ENCODE assay signal across 16 mouse cellular contexts in genomic region chr6:124717968-124718367, GRCm38 (mm10). TPM values are rescaled to one million over a fixed set of nuclear protein-coding genes. Genes with fewer than 3 reads are reported as not detected.
DNase-seq lines count a peak whose midpoint lies in the region; ATAC-seq and TF ChIP-seq lines count a peak whose summit lies in the region.
"Had no signal": no experiment of that assay in that cellular context is flagged by ENCODE, and none has a peak within 500 bp of the region (broad histone marks: within the 10 kb centered on the region; RNA-seq: fewer than 3 reads in every experiment).

No protein-coding gene starts in this region.

- no peaks in the 10 kb centered on the region for H3K27me3 ChIP-seq in hindbrain, embryonic 12.5 days
- no peaks in the 10 kb centered on the region for H3K27me3 ChIP-seq in hindbrain, embryonic 14.5 days (ENCODE audit: control insufficient read depth, insufficient read depth, low read length)
- H3K27me3 ChIP-seq in thymus, adult 2 months (ENCODE audit: control insufficient read depth, insufficient read depth, low read length), result no peaks in the 10 kb centered on the region
- no peaks in the 10 kb centered on the region for H3K27me3 ChIP-seq in intestine, embryonic 16.5 days (replicated peaks; ENCODE audit: control insufficient read depth, insufficient read depth, low read length)
- H3K27me3 ChIP-seq: neural tube, embryonic 12.5 days had no signal

- peaks cover 42% of the 10 kb centered on the region for H3K36me3 ChIP-seq in hindbrain, embryonic 12.5 days
- H3K36me3 ChIP-seq in hindbrain, embryonic 14.5 days (replicated peaks; ENCODE audit: control insufficient read depth, insufficient read depth), result peaks cover 40% of the 10 kb centered on the region
- H3K36me3 ChIP-seq in thymus, adult 2 months (ENCODE audit: control insufficient read depth, insufficient read depth, low read length), result peaks cover 15% of the 10 kb centered on the region
- peaks cover 7% of the 10 kb centered on the region for H3K36me3 ChIP-seq in intestine, embryonic 16.5 days (ENCODE audit: control insufficient read depth, insufficient read depth, low read length)

- H3K9me3 ChIP-seq in hindbrain, embryonic 12.5 days (replicated peaks), result no peaks in the 10 kb centered on the region
- H3K9me3 ChIP-seq in hindbrain, embryonic 14.5 days (ENCODE audit: control insufficient read depth, low read length), result no peaks in the 10 kb centered on the region
- no peaks in the 10 kb centered on the region for H3K9me3 ChIP-seq in intestine, embryonic 16.5 days (ENCODE audit: control insufficient read depth, low read length)
- H3K9me3 ChIP-seq: neural tube, embryonic 12.5 days had no signal

- H3K4me1 ChIP-seq in hindbrain, embryonic 12.5 days, result peaks cover 14% of the 10 kb centered on the region
- peaks cover 11% of the 10 kb centered on the region for H3K4me1 ChIP-seq in hindbrain, embryonic 14.5 days (replicated peaks; ENCODE audit: control insufficient read depth, insufficient read depth, low read length)
- peaks cover 37% of the 10 kb centered on the region for H3K4me1 ChIP-seq in thymus, adult 2 months (replicated peaks; ENCODE audit: control insufficient read depth, insufficient read depth, low read length)
- peaks cover 14% of the 10 kb centered on the region for H3K4me1 ChIP-seq in intestine, embryonic 16.5 days (ENCODE audit: control insufficient read depth, insufficient read depth, low read length)

- no peak overlapping the region for H3K9ac ChIP-seq in hindbrain, embryonic 12.5 days
- no peak overlapping the region for H3K9ac ChIP-seq in hindbrain, embryonic 14.5 days
- peak overlapping the region; percentile 80 for H3K9ac ChIP-seq in intestine, embryonic 16.5 days (ENCODE audit: low read depth, low read length)
- H3K9ac ChIP-seq: neural tube, embryonic 12.5 days had no signal

- no peak for TF ChIP-seq CTCF in thymus, adult 2 months (IDR thresholded peaks at IDR 0.05; ENCODE audit: borderline replicate concordance, control insufficient read depth, extremely low read depth, insufficient read depth, low read length, poor library complexity)

- no peak overlapping the region for H3K27ac ChIP-seq in hindbrain, embryonic 12.5 days
- H3K27ac ChIP-seq in hindbrain, embryonic 14.5 days, result no peak overlapping the region
- no peak overlapping the region for H3K27ac ChIP-seq in thymus, adult 2 months (ENCODE audit: control insufficient read depth, insufficient read depth, low read length)
- peak overlapping the region; percentile 93 for H3K27ac ChIP-seq in intestine, embryonic 16.5 days (ENCODE audit: low read length)
- H3K27ac ChIP-seq: neural tube, embryonic 12.5 days had no signal

- no peak for TF ChIP-seq POLR2A in thymus, adult 2 months (IDR thresholded peaks at IDR 0.05; ENCODE audit: control insufficient read depth, extremely low read depth, insufficient read depth, low read length, poor library complexity)

- H3K4me3 ChIP-seq in hindbrain, embryonic 12.5 days, result peak overlapping the region; percentile 15
- H3K4me3 ChIP-seq in hindbrain, embryonic 14.5 days (replicated peaks; ENCODE audit: low read length), result no peak overlapping the region
- H3K4me3 ChIP-seq in thymus, adult 2 months (ENCODE audit: control insufficient read depth, insufficient read depth, low read length), result peak overlapping the region; percentile 18
- H3K4me3 ChIP-seq in intestine, embryonic 16.5 days (ENCODE audit: low read length), result peak overlapping the region; percentile 59
- H3K4me3 ChIP-seq: neural tube, embryonic 12.5 days had no signal

- no peak for ATAC-seq in hindbrain, embryonic 12.5 days (ENCODE audit: low FRiP score)
- no peak for ATAC-seq in hindbrain, embryonic 14.5 days (ENCODE audit: low FRiP score)
- no peak for ATAC-seq in intestine, embryonic 16.5 days

- no peak overlapping the region for H3K4me2 ChIP-seq in hindbrain, embryonic 12.5 days (replicated peaks)
- H3K4me2 ChIP-seq in hindbrain, embryonic 14.5 days (replicated peaks), result no peak overlapping the region
- H3K4me2 ChIP-seq in intestine, embryonic 16.5 days (ENCODE audit: low read depth, low read length), result peak overlapping the region; percentile 41
- H3K4me2 ChIP-seq: neural tube, embryonic 12.5 days had no signal

- WGBS in hindbrain, embryonic 12.5 days, result 79% methylated on average over 13 of the region's 13 CpGs
- 77% methylated on average over 13 of the region's 13 CpGs for WGBS in hindbrain, embryonic 14.5 days
- 94% methylated on average over 13 of the region's 13 CpGs for WGBS in thymus, adult 2 months
- WGBS in intestine, embryonic 16.5 days, result 49% methylated on average over 13 of the region's 13 CpGs

- DNase-seq in hindbrain, embryonic 14.5 days (ENCODE audit: low spot score), result no peak
- no peak for DNase-seq in thymus, adult 2 months
- no peak for DNase-seq in thymus, postnatal 4 days
- no peak for DNase-seq in gastrocnemius, adult 8-10 months (ENCODE audit: low spot score in 2 of 2)
- DNase-seq in embryo, embryonic 10 days (ENCODE audit: low spot score), result no peak
- DNase-seq: adrenal gland, adult 8-10 months; cerebellum, adult 8-10 months; heart, postnatal 10 days; right cerebral cortex, postnatal 14 days had no signal

RNA-seq across cellular contexts. Expression of gene Phb2, which starts 5.8 kb away (rescaled TPM):
- polyA plus RNA-seq in hindbrain, embryonic 12.5 days (2016; fragmentation: Nextera tagmentation; extraction: Ambion mirVana), result 291 and 292 TPM in 2 replicates
- polyA plus RNA-seq in hindbrain, embryonic 14.5 days (2014; fragmentation: Nextera tagmentation; extraction: Ambion mirVana), result 241 and 242 TPM in 2 replicates
- polyA plus RNA-seq in thymus, adult 2 months (2012; rRNA removed), result 150 and 171 TPM in 2 replicates
- 471 and 489 TPM in 2 replicates for polyA plus RNA-seq in intestine, embryonic 16.5 days (2015; fragmentation: Nextera tagmentation; extraction: Ambion mirVana)
- total RNA-seq in gastrocnemius, adult 8-10 months (2022), result 100 to 1,000 TPM; 140 to 157 (median 153) TPM

RNA-seq across cellular contexts. Expression of gene Emg1, which starts 6.0 kb away (rescaled TPM):
- 131 and 138 TPM in 2 replicates for polyA plus RNA-seq in hindbrain, embryonic 12.5 days (2016; fragmentation: Nextera tagmentation; extraction: Ambion mirVana)
- polyA plus RNA-seq in hindbrain, embryonic 14.5 days (2014; fragmentation: Nextera tagmentation; extraction: Ambion mirVana), result 91.4 and 94.1 TPM in 2 replicates
- 203 and 210 TPM in 2 replicates for polyA plus RNA-seq in thymus, adult 2 months (2012; rRNA removed)
- 202 and 222 TPM in 2 replicates for polyA plus RNA-seq in intestine, embryonic 16.5 days (2015; fragmentation: Nextera tagmentation; extraction: Ambion mirVana)
- 10 to 100 TPM; 62.1 to 74.4 (median 66.1) TPM for total RNA-seq in gastrocnemius, adult 8-10 months (2022)

RNA-seq across cellular contexts. Expression of gene Ptpn6, which starts 20.5 kb away (rescaled TPM):
- 5.6 TPM in 2 replicates for polyA plus RNA-seq in hindbrain, embryonic 12.5 days (2016; fragmentation: Nextera tagmentation; extraction: Ambion mirVana)
- polyA plus RNA-seq in hindbrain, embryonic 14.5 days (2014; fragmentation: Nextera tagmentation; extraction: Ambion mirVana), result 3.5 and 4.3 TPM in 2 replicates
- polyA plus RNA-seq in thymus, adult 2 months (2012; rRNA removed), result 210 and 212 TPM in 2 replicates
- polyA plus RNA-seq in intestine, embryonic 16.5 days (2015; fragmentation: Nextera tagmentation; extraction: Ambion mirVana), result 20.4 and 22.5 TPM in 2 replicates
- 1 to 10 TPM in 3 of 4 experiments, under 1 TPM in 1; 0.80 to 2.0 (median 1.2) TPM for total RNA-seq in gastrocnemius, adult 8-10 months (2022)

RNA-seq across cellular contexts. Expression of gene Grcc10, which starts 23.2 kb away (rescaled TPM):
- 519 and 565 TPM in 2 replicates for polyA plus RNA-seq in hindbrain, embryonic 12.5 days (2016; fragmentation: Nextera tagmentation; extraction: Ambion mirVana)
- polyA plus RNA-seq in hindbrain, embryonic 14.5 days (2014; fragmentation: Nextera tagmentation; extraction: Ambion mirVana), result 616 and 701 TPM in 2 replicates
- 265 and 352 TPM in 2 replicates for polyA plus RNA-seq in thymus, adult 2 months (2012; rRNA removed)
- 309 and 334 TPM in 2 replicates for polyA plus RNA-seq in intestine, embryonic 16.5 days (2015; fragmentation: Nextera tagmentation; extraction: Ambion mirVana)
- 100 to 1,000 TPM; 146 to 173 (median 164) TPM for total RNA-seq in gastrocnemius, adult 8-10 months (2022)

RNA-seq across cellular contexts. Expression of gene Gm45234, which starts 37.9 kb away (rescaled TPM):
- polyA plus RNA-seq in hindbrain, embryonic 12.5 days (2016; fragmentation: Nextera tagmentation; extraction: Ambion mirVana), result not detected in 2 replicates
- polyA plus RNA-seq in hindbrain, embryonic 14.5 days (2014; fragmentation: Nextera tagmentation; extraction: Ambion mirVana), result not detected in 2 replicates
- polyA plus RNA-seq in thymus, adult 2 months (2012; rRNA removed), result not detected in 2 replicates
- not detected in 2 replicates for polyA plus RNA-seq in intestine, embryonic 16.5 days (2015; fragmentation: Nextera tagmentation; extraction: Ambion mirVana)
- not detected for total RNA-seq in gastrocnemius, adult 8-10 months (2022)
- total RNA-seq: adrenal gland, adult 8-10 months; left cerebral cortex, postnatal 36 days; MEL had no signal
- polyA plus RNA-seq: large intestine, adult 2 months; neural tube, embryonic 12.5 days; thymus, postnatal 0 days had no signal
